In genomic region chr19:43042721-43043120, GRCm38 (mm10) we compare ENCODE assay signal across 28 mouse cellular contexts.
"Had no signal": no experiment of that assay in that cellular context is flagged by ENCODE, and none has a peak within 500 bp of the region (broad histone marks: within the 10 kb centered on the region; RNA-seq: fewer than 3 reads in every experiment).

No protein-coding gene starts in this region.

- DNase-seq: gastrocnemius, postnatal 14 days; gastrocnemius, postnatal 36 days; heart, adult 11 months; heart, adult 2 months; heart, postnatal 14 days; heart, postnatal 36 days; kidney, adult 11 months; kidney, adult 2 months; kidney, adult 9 months; kidney, postnatal 14 days; kidney, postnatal 36 days; layer of hippocampus, adult 9-11 months; layer of hippocampus, postnatal 36 days; left cerebral cortex, postnatal 4 days; liver; liver, embryonic 13.5 days had no signal

- H3K36me3 ChIP-seq: heart, embryonic 13.5 days; heart, embryonic 15.5 days; hindbrain, embryonic 13.5 days; hindbrain, embryonic 15.5 days; kidney, embryonic 15.5 days; limb, embryonic 12.5 days; liver, embryonic 13.5 days; liver, embryonic 15.5 days had no signal

- H3K4me3 ChIP-seq: heart, adult 2 months; heart, embryonic 13.5 days; heart, embryonic 15.5 days; hindbrain, embryonic 13.5 days; hindbrain, embryonic 15.5 days; kidney, embryonic 15.5 days; limb, embryonic 12.5 days; liver, embryonic 13.5 days; liver, embryonic 15.5 days had no signal

- H3K9me3 ChIP-seq: heart, embryonic 15.5 days; hindbrain, embryonic 13.5 days; hindbrain, embryonic 15.5 days; kidney, embryonic 15.5 days; limb, embryonic 12.5 days; liver, embryonic 13.5 days; liver, embryonic 15.5 days had no signal

- ATAC-seq: hindbrain, postnatal 0 days; intestine, embryonic 16.5 days had no signal

- H3K27ac ChIP-seq: heart, adult 2 months; heart, embryonic 13.5 days; heart, embryonic 15.5 days; hindbrain, embryonic 13.5 days; hindbrain, embryonic 15.5 days; hindbrain, postnatal 0 days; kidney, embryonic 15.5 days; kidney, postnatal 0 days; limb, embryonic 12.5 days; liver, embryonic 13.5 days; liver, embryonic 15.5 days had no signal

- H3K4me2 ChIP-seq: heart, embryonic 11.5 days; heart, embryonic 13.5 days; heart, embryonic 15.5 days; hindbrain, embryonic 13.5 days; hindbrain, embryonic 15.5 days; kidney, embryonic 15.5 days; limb, embryonic 12.5 days; liver, embryonic 11.5 days; liver, embryonic 13.5 days; liver, embryonic 15.5 days had no signal

- H3K4me1 ChIP-seq: heart, embryonic 13.5 days; heart, embryonic 15.5 days; hindbrain, embryonic 13.5 days; kidney, embryonic 15.5 days; liver, embryonic 13.5 days; liver, embryonic 15.5 days had no signal

- H3K9ac ChIP-seq: heart, embryonic 13.5 days; heart, embryonic 15.5 days; hindbrain, embryonic 13.5 days; hindbrain, embryonic 15.5 days; kidney, embryonic 15.5 days; limb, embryonic 12.5 days; liver, embryonic 13.5 days; liver, embryonic 15.5 days had no signal

- H3K27me3 ChIP-seq: heart, embryonic 13.5 days; heart, embryonic 15.5 days; hindbrain, embryonic 13.5 days; hindbrain, embryonic 15.5 days; kidney, embryonic 15.5 days; limb, embryonic 12.5 days; liver, embryonic 13.5 days; liver, embryonic 15.5 days had no signal
